Mouse (Mus musculus) retina, embryonic 14.5 days (tissue): ENCODE measurements around the gene Tnp1.

Source experiments
- DNase-seq: peaks from one replicate; pipeline ENCODE4 v3.0.0-alpha.2; 2015; ENCODE audit warnings: low spot score

The Tnp1 gene

GRCm38 (mm10) chr1:73006847-73007246, 8.9 kb downstream of the Tnp1 start:
- no peak for DNase-seq

- DNase-seq: no peak
Measured at GRCm38 (mm10) chr1:73004890-73005289, 10.8 kb downstream of the Tnp1 start.

- no peak for DNase-seq
Measured at GRCm38 (mm10) chr1:73002637-73003036, 13.1 kb downstream of the Tnp1 start.

- no peak for DNase-seq
Measured at GRCm38 (mm10) chr1:73001961-73002360, 13.7 kb downstream of the Tnp1 start.

- no peak for DNase-seq
Measured at GRCm38 (mm10) chr1:72994751-72995528, 20.8 kb downstream of the Tnp1 start.

- no peak for DNase-seq
Measured at GRCm38 (mm10) chr1:72992944-72993464, 22.7 kb downstream of the Tnp1 start.

GRCm38 (mm10) chr1:72992209-72992608, 23.5 kb downstream of the Tnp1 start:
- DNase-seq: no peak

- DNase-seq: no peak
Measured at GRCm38 (mm10) chr1:72988904-72989303, 26.8 kb downstream of the Tnp1 start.

- DNase-seq: no peak
Measured at GRCm38 (mm10) chr1:72986715-72987114, 29.0 kb downstream of the Tnp1 start.

GRCm38 (mm10) chr1:72978956-72979355, 36.8 kb downstream of the Tnp1 start:
- DNase-seq: no peak

GRCm38 (mm10) chr1:72974226-72974625, 41.5 kb downstream of the Tnp1 start:
- no peak for DNase-seq

- DNase-seq: no peak
Measured at GRCm38 (mm10) chr1:72970461-72970860, 45.2 kb downstream of the Tnp1 start.

GRCm38 (mm10) chr1:72969113-72969812, 46.4 kb downstream of the Tnp1 start:
- peak; percentile 54 for DNase-seq

GRCm38 (mm10) chr1:72966423-72966822, 49.3 kb downstream of the Tnp1 start:
- DNase-seq: no peak
